Mouse (Mus musculus) hindbrain, embryonic 16.5 days (tissue): ENCODE measurements around the gene Mapkapk5. TPM values are rescaled to one million over a fixed set of nuclear protein-coding genes. Genes with fewer than 3 reads are reported as not detected.
"Not testable (repeated sequence)": the region's sequence is repeated elsewhere in the genome, so short reads cannot be mapped to it uniquely, and the experiment has no call there.

Source experiments
- ATAC-seq: fragments of 200-750 bp; cut with Nextera tagmentation; 2 replicates; pipeline ENCODE4 v1.8.0; 2017; ENCODE audit warnings: moderate TSS enrichment, moderate library complexity
- H3K27ac ChIP-seq: fragments of 300-500 bp; sonication (generic); 2 replicates; pipeline ENCODE4 v1.5.1; 2014; ENCODE audit warnings: low read depth, mild to moderate bottlenecking, control low read depth, low read length, moderate library complexity
- H3K27me3 ChIP-seq: fragments of 300-500 bp; sonication (generic); replicated peaks from 2 replicates; pipeline ENCODE4 v1.6.1; 2014; ENCODE audit warnings: low read length; ENCODE audit not compliant: control insufficient read depth, insufficient read depth
- H3K36me3 ChIP-seq: fragments of 300-500 bp; sonication (generic); 2 replicates; pipeline ENCODE4 v1.6.1; 2014; ENCODE audit warnings: mild to moderate bottlenecking, low read length, moderate library complexity, mixed read lengths; ENCODE audit not compliant: control insufficient read depth, insufficient read depth
- H3K4me1 ChIP-seq: fragments of 300-500 bp; sonication (generic); 2 replicates; pipeline ENCODE4 v1.6.1; 2014; ENCODE audit warnings: low read depth, low read length; ENCODE audit not compliant: control insufficient read depth, insufficient read depth
- H3K4me2 ChIP-seq: fragments of 300-500 bp; sonication (generic); 2 replicates; pipeline ENCODE4 v1.6.1; 2014; ENCODE audit warnings: mild to moderate bottlenecking, low read length, control low read depth, moderate library complexity
- H3K4me3 ChIP-seq: fragments of 300-500 bp; sonication (generic); 2 replicates; pipeline ENCODE4 v1.5.1; 2014; ENCODE audit warnings: mild to moderate bottlenecking, low read length, control low read depth, moderate library complexity
- H3K9ac ChIP-seq: fragments of 300-500 bp; sonication (generic); 2 replicates; pipeline ENCODE4 v1.6.1; 2014; ENCODE audit warnings: low read depth, mild to moderate bottlenecking, control low read depth, low read length, moderate library complexity
- H3K9me3 ChIP-seq: fragments of 300-500 bp; sonication (generic); 2 replicates; pipeline ENCODE4 v1.6.1; 2014; ENCODE audit warnings: mild to moderate bottlenecking, low read length, moderate library complexity; ENCODE audit not compliant: control insufficient read depth
- WGBS: fragments of 180-500 bp; shearing (Covaris S2); extraction: QIAGEN DNeasy Blood & Tissue Kit; methylation state at CpG from one replicate; pipeline ENCODE4 v1.1.7; 2014; 5-methylcytosine and 5-hydroxymethylcytosine counted together
- polyA plus RNA-seq: library from polyadenylated mRNA; unstranded; fragments of >200 nt; fragmentation: Nextera tagmentation; extraction: Ambion mirVana; gene quantifications from 2 replicates; pipeline ENCODE4 v1.2.1, GENCODE M21; 2015

The Mapkapk5 gene
- polyA plus RNA-seq, 1 experiment from 2014 or later = 61.7 TPM

GRCm38 (mm10) chr5:121519758-121520157, 25.9 kb downstream of the Mapkapk5 start:
- ATAC-seq, H3K27me3 ChIP-seq, H3K4me2 ChIP-seq, H3K9me3 ChIP-seq, H3K9ac ChIP-seq, H3K4me3 ChIP-seq, H3K27ac ChIP-seq, H3K4me1 ChIP-seq: not testable (repeated sequence)
- peaks cover 12% of the 10 kb centered on the region for H3K36me3 ChIP-seq
- 96% methylated on average over 11 of the region's 17 CpGs for WGBS

GRCm38 (mm10) chr5:121518983-121519382, 26.7 kb downstream of the Mapkapk5 start:
- Histone ChIP-seq H3K9me3 (no peaks in the 10 kb centered on the region), H3K4me2 (no peak overlapping the region), H3K9ac (no peak overlapping the region), H3K27me3 (no peaks in the 10 kb centered on the region), H3K27ac (no peak overlapping the region), H3K4me3 (no peak overlapping the region), H3K4me1 (no peaks in the 10 kb centered on the region), H3K36me3 (peaks cover 12% of the 10 kb centered on the region)
- no peak for ATAC-seq
- 94% methylated on average over 9 of the region's 9 CpGs for WGBS

- Histone ChIP-seq H3K4me2 (no peak overlapping the region), H3K27ac (no peak overlapping the region), H3K9me3 (no peaks in the 10 kb centered on the region), H3K4me3 (no peak overlapping the region), H3K36me3 (no peaks in the 10 kb centered on the region), H3K27me3 (no peaks in the 10 kb centered on the region), H3K4me1 (no peaks in the 10 kb centered on the region), H3K9ac (no peak overlapping the region)
- no peak for ATAC-seq
- 83% methylated on average over 7 of the region's 7 CpGs for WGBS
Observed at GRCm38 (mm10) chr5:121510009-121510408, 35.7 kb downstream of the Mapkapk5 start.

GRCm38 (mm10) chr5:121506846-121507245, 38.9 kb downstream of the Mapkapk5 start:
- Histone ChIP-seq H3K4me1 (no peaks in the 10 kb centered on the region), H3K9me3 (no peaks in the 10 kb centered on the region), H3K4me2 (no peak overlapping the region), H3K9ac (no peak overlapping the region), H3K27ac (no peak overlapping the region), H3K27me3 (no peaks in the 10 kb centered on the region), H3K4me3 (no peak overlapping the region), H3K36me3 (no peaks in the 10 kb centered on the region)
- ATAC-seq = no peak
- 98% methylated on average over 1 of the region's 1 CpGs for WGBS

GRCm38 (mm10) chr5:121503231-121503630, 42.5 kb downstream of the Mapkapk5 start, which contains the start of gene Adam1b:
TSS of gene Adam1b (minus strand) at chr5:121503435.
- Histone ChIP-seq H3K4me2 (no peak within 1 kb of the TSS), H3K9me3 (no peaks in the 10 kb centered on the region), H3K9ac (no peak within 1 kb of the TSS), H3K27ac (no peak within 1 kb of the TSS), H3K4me1 (no peaks in the 10 kb centered on the region), H3K4me3 (no peak within 1 kb of the TSS), H3K27me3 (no peaks in the 10 kb centered on the region), H3K36me3 (no peaks in the 10 kb centered on the region)
- ATAC-seq = no peak
- 84% methylated on average over 3 of the region's 3 CpGs for WGBS

- not testable (repeated sequence) for H3K4me2 ChIP-seq, H3K4me1 ChIP-seq, ATAC-seq, H3K4me3 ChIP-seq, H3K36me3 ChIP-seq, H3K9ac ChIP-seq, H3K27me3 ChIP-seq, H3K27ac ChIP-seq, H3K9me3 ChIP-seq
- WGBS = 82% methylated on average over 10 of the region's 17 CpGs
Observed at GRCm38 (mm10) chr5:121501424-121501996, 44.2 kb downstream of the Mapkapk5 start.

GRCm38 (mm10) chr5:121500719-121501118, 45.0 kb downstream of the Mapkapk5 start:
- H3K27ac ChIP-seq = no peak overlapping the region
- no peak for ATAC-seq
- no peak overlapping the region for H3K4me2 ChIP-seq
- WGBS = 69% methylated on average over 7 of the region's 7 CpGs
- no peaks in the 10 kb centered on the region for H3K27me3 ChIP-seq
- H3K36me3 ChIP-seq = no peaks in the 10 kb centered on the region
- no peaks in the 10 kb centered on the region for H3K9me3 ChIP-seq
- H3K9ac ChIP-seq = no peak overlapping the region
- H3K4me1 ChIP-seq = no peaks in the 10 kb centered on the region
- H3K4me3 ChIP-seq = no peak overlapping the region

GRCm38 (mm10) chr5:121493305-121493704, 52.4 kb downstream of the Mapkapk5 start:
- Histone ChIP-seq H3K4me3 (no peak overlapping the region), H3K27ac (no peak overlapping the region), H3K9ac (no peak overlapping the region), H3K27me3 (no peaks in the 10 kb centered on the region), H3K4me1 (no peaks in the 10 kb centered on the region), H3K9me3 (no peaks in the 10 kb centered on the region), H3K36me3 (no peaks in the 10 kb centered on the region), H3K4me2 (no peak overlapping the region)
- 75% methylated on average over 8 of the region's 8 CpGs for WGBS
- ATAC-seq = no peak

- Histone ChIP-seq H3K9me3 (no peaks in the 10 kb centered on the region), H3K27ac (no peak overlapping the region)
- no peak for ATAC-seq
Observed at GRCm38 (mm10) chr5:121484801-121485200, 60.9 kb downstream of the Mapkapk5 start.

GRCm38 (mm10) chr5:121477680-121478079, 68.0 kb downstream of the Mapkapk5 start:
- no peaks in the 10 kb centered on the region for H3K27me3 ChIP-seq
- no peak overlapping the region for H3K27ac ChIP-seq
- WGBS = 32% methylated on average over 3 of the region's 3 CpGs
- no peak overlapping the region for H3K9ac ChIP-seq
- H3K4me2 ChIP-seq = no peak overlapping the region
- H3K4me1 ChIP-seq = no peaks in the 10 kb centered on the region
- no peak overlapping the region for H3K4me3 ChIP-seq
- H3K9me3 ChIP-seq = no peaks in the 10 kb centered on the region
- no peaks in the 10 kb centered on the region for H3K36me3 ChIP-seq
- ATAC-seq = no peak

More at GRCm38 (mm10) chr5:121484801-121485200, 60.9 kb downstream of the Mapkapk5 start:
- Histone ChIP-seq H3K4me2 (no peak overlapping the region), H3K9ac (no peak overlapping the region), H3K27me3 (no peaks in the 10 kb centered on the region), H3K4me1 (no peaks in the 10 kb centered on the region), H3K36me3 (no peaks in the 10 kb centered on the region), H3K4me3 (no peak overlapping the region)
- WGBS = 85% methylated on average over 5 of the region's 5 CpGs
